ENCODE assay signal across 12 mouse cellular contexts in genomic region chr1:172590385-172590784, GRCm38 (mm10). TPM values are rescaled to one million over a fixed set of nuclear protein-coding genes. Genes with fewer than 3 reads are reported as not detected.
DNase-seq lines count a peak whose midpoint lies in the region; ATAC-seq and TF ChIP-seq lines count a peak whose summit lies in the region.
"Had no signal": no experiment of that assay in that cellular context is flagged by ENCODE, and none has a peak within 500 bp of the region (broad histone marks: within the 10 kb centered on the region; RNA-seq: fewer than 3 reads in every experiment).

Slamf8 (minus strand) TSS chr1:172590568.

- TF ChIP-seq CTCF in kidney, adult 2 months (conservative IDR thresholded peaks at IDR 0.05; ENCODE audit: insufficient read depth, insufficient read length, low read depth, low read length): no peak
- TF ChIP-seq CTCF in hindbrain, postnatal 0 days (IDR thresholded peaks at IDR 0.05; ENCODE audit: low read depth): no peak

- peak; percentile 46 for DNase-seq in kidney, adult 2 months
- peak; percentile 58 for DNase-seq in 3T3-L1 (ENCODE audit: low read depth, low spot score)
- peak; percentile 21 for DNase-seq in adipocyte (ENCODE audit: low spot score)
- DNase-seq in kidney, postnatal 14 days: peak; percentile 19
- no peak for DNase-seq in hindbrain, embryonic 11.5 days (ENCODE audit: low spot score)
- DNase-seq in hindbrain, postnatal 0 days (ENCODE audit: low spot score): no peak
- no peak for DNase-seq in liver, embryonic 11.5 days (ENCODE audit: low spot score)
- DNase-seq: cerebellum, adult 11-12 months had no signal

- ATAC-seq in kidney, embryonic 16.5 days (ENCODE audit: low FRiP score, low TSS enrichment): no peak
- ATAC-seq in hindbrain, embryonic 11.5 days (ENCODE audit: low FRiP score): no peak
- ATAC-seq in hindbrain, postnatal 0 days: no peak
- ATAC-seq in liver, embryonic 11.5 days (replicated peaks; ENCODE audit: low FRiP score): no peak
- ATAC-seq: Patski had no signal

- no peaks in the 10 kb centered on the region for H3K9me3 ChIP-seq in kidney, embryonic 16.5 days (ENCODE audit: low read length)
- no peaks in the 10 kb centered on the region for H3K9me3 ChIP-seq in hindbrain, embryonic 11.5 days (ENCODE audit: control insufficient read depth, low read length)
- no peaks in the 10 kb centered on the region for H3K9me3 ChIP-seq in hindbrain, postnatal 0 days (ENCODE audit: low read length)
- no peaks in the 10 kb centered on the region for H3K9me3 ChIP-seq in liver, embryonic 11.5 days (ENCODE audit: control insufficient read depth, low read length)
- H3K9me3 ChIP-seq: lung, embryonic 15.5 days had no signal

- H3K4me3 ChIP-seq in kidney, adult 2 months (ENCODE audit: insufficient read depth, low read depth, low read length): no peak within 1 kb of the TSS
- H3K4me3 ChIP-seq in kidney, embryonic 16.5 days (ENCODE audit: low read length): no peak within 1 kb of the TSS
- no peak within 1 kb of the TSS for H3K4me3 ChIP-seq in hindbrain, embryonic 11.5 days (ENCODE audit: low read depth, low read length)
- H3K4me3 ChIP-seq in hindbrain, postnatal 0 days (ENCODE audit: low read length): no peak within 1 kb of the TSS
- H3K4me3 ChIP-seq in liver, embryonic 11.5 days (ENCODE audit: low read depth, low read length): no peak within 1 kb of the TSS
- H3K4me3 ChIP-seq: lung, embryonic 15.5 days had no signal

- no peak within 1 kb of the TSS for H3K9ac ChIP-seq in kidney, embryonic 16.5 days (replicated peaks; ENCODE audit: low read length)
- no peak within 1 kb of the TSS for H3K9ac ChIP-seq in hindbrain, embryonic 11.5 days (ENCODE audit: low read depth, low read length)
- no peak within 1 kb of the TSS for H3K9ac ChIP-seq in hindbrain, postnatal 0 days (replicated peaks; ENCODE audit: low read length)
- H3K9ac ChIP-seq in liver, embryonic 11.5 days (ENCODE audit: low read depth, low read length): no peak within 1 kb of the TSS
- H3K9ac ChIP-seq: lung, embryonic 15.5 days had no signal

- no peaks in the 10 kb centered on the region for H3K27me3 ChIP-seq in kidney, adult 2 months (replicated peaks; ENCODE audit: control insufficient read depth, insufficient read depth, low read length)
- H3K27me3 ChIP-seq in kidney, embryonic 16.5 days (ENCODE audit: insufficient read depth, low read length): peaks cover 3% of the 10 kb centered on the region; the same call in 1 of the 2 replicates
- no peaks in the 10 kb centered on the region for H3K27me3 ChIP-seq in hindbrain, embryonic 11.5 days (ENCODE audit: control insufficient read depth, insufficient read depth, low read length)
- no peaks in the 10 kb centered on the region for H3K27me3 ChIP-seq in hindbrain, postnatal 0 days (ENCODE audit: insufficient read depth, low read length)
- H3K27me3 ChIP-seq in liver, embryonic 11.5 days (replicated peaks; ENCODE audit: control insufficient read depth, insufficient read depth, low read length): peaks cover 8% of the 10 kb centered on the region

- H3K4me1 ChIP-seq in kidney, adult 2 months (ENCODE audit: control insufficient read depth, insufficient read depth, low read length): no peaks in the 10 kb centered on the region
- 0 out of 2 replicates have a peak, but pooled peaks cover 5% of the 10 kb centered on the region for H3K4me1 ChIP-seq in kidney, embryonic 16.5 days (ENCODE audit: insufficient read depth, low read length)
- no peaks in the 10 kb centered on the region for H3K4me1 ChIP-seq in hindbrain, embryonic 11.5 days (replicated peaks; ENCODE audit: control insufficient read depth, insufficient read depth, low read length)
- peaks cover 6% of the 10 kb centered on the region for H3K4me1 ChIP-seq in hindbrain, postnatal 0 days (ENCODE audit: insufficient read depth, low read length)
- no peaks in the 10 kb centered on the region for H3K4me1 ChIP-seq in liver, embryonic 11.5 days (replicated peaks; ENCODE audit: control insufficient read depth, insufficient read depth, low read length)

- WGBS in kidney, adult 2 months: 61% methylated on average over 7 of the region's 7 CpGs
- 84% methylated on average over 7 of the region's 7 CpGs for WGBS in kidney, embryonic 16.5 days
- WGBS in hindbrain, embryonic 11.5 days: 87% methylated on average over 7 of the region's 7 CpGs
- 70% methylated on average over 7 of the region's 7 CpGs for WGBS in hindbrain, postnatal 0 days
- WGBS in liver, embryonic 11.5 days: 73% methylated on average over 7 of the region's 7 CpGs

- no peak within 1 kb of the TSS for H3K4me2 ChIP-seq in kidney, embryonic 16.5 days (replicated peaks; ENCODE audit: low read depth, low read length)
- H3K4me2 ChIP-seq in hindbrain, embryonic 11.5 days (replicated peaks; ENCODE audit: low read depth, low read length): no peak within 1 kb of the TSS
- no peak within 1 kb of the TSS for H3K4me2 ChIP-seq in hindbrain, postnatal 0 days (ENCODE audit: low read depth, low read length)
- H3K4me2 ChIP-seq in liver, embryonic 11.5 days: no peak within 1 kb of the TSS
- H3K4me2 ChIP-seq: lung, embryonic 15.5 days had no signal

- no peak within 1 kb of the TSS for H3K27ac ChIP-seq in kidney, adult 2 months (ENCODE audit: insufficient read depth, low read depth, low read length)
- H3K27ac ChIP-seq in kidney, embryonic 16.5 days (ENCODE audit: low read length): no peak within 1 kb of the TSS
- H3K27ac ChIP-seq in hindbrain, embryonic 11.5 days (ENCODE audit: low read depth, low read length): no peak within 1 kb of the TSS
- H3K27ac ChIP-seq in hindbrain, postnatal 0 days: no peak within 1 kb of the TSS
- H3K27ac ChIP-seq in liver, embryonic 11.5 days (ENCODE audit: low read depth, low read length): no peak within 1 kb of the TSS
- H3K27ac ChIP-seq: lung, embryonic 15.5 days had no signal

- no peak for TF ChIP-seq POLR2A in kidney, adult 2 months (IDR thresholded peaks at IDR 0.05; ENCODE audit: low read depth, low read length)

- no peaks in the 10 kb centered on the region for H3K36me3 ChIP-seq in kidney, adult 2 months (ENCODE audit: control insufficient read depth, insufficient read depth, low read length)
- no peaks in the 10 kb centered on the region for H3K36me3 ChIP-seq in kidney, embryonic 16.5 days (ENCODE audit: insufficient read depth, low read length)
- H3K36me3 ChIP-seq in hindbrain, embryonic 11.5 days (ENCODE audit: control insufficient read depth, insufficient read depth, low read length): no peaks in the 10 kb centered on the region
- no peaks in the 10 kb centered on the region for H3K36me3 ChIP-seq in hindbrain, postnatal 0 days (ENCODE audit: insufficient read depth, low read length)
- no peaks in the 10 kb centered on the region for H3K36me3 ChIP-seq in liver, embryonic 11.5 days (ENCODE audit: control insufficient read depth, insufficient read depth, low read length)
- H3K36me3 ChIP-seq: lung, embryonic 15.5 days had no signal

RNA-seq across cellular contexts. Expression of gene Slamf8, which starts in this region (rescaled TPM):
- 1.7 and 3.0 TPM in 2 replicates for polyA plus RNA-seq in kidney, adult 2 months (2012; rRNA removed)
- 0.12 TPM in 1 of 2 replicates, not detected in the other for polyA plus RNA-seq in kidney, embryonic 16.5 days (2015; fragmentation: Nextera tagmentation; extraction: Ambion mirVana)
- polyA plus RNA-seq in hindbrain, embryonic 11.5 days (2014; fragmentation: Nextera tagmentation; extraction: Ambion mirVana): not detected in 2 replicates
- 0.11 TPM in 1 of 2 replicates, not detected in the other for total RNA-seq in hindbrain, postnatal 0 days (2014; rRNA removed)
- 0.14 TPM in 1 of 2 replicates, not detected in the other for polyA plus RNA-seq in hindbrain, postnatal 0 days (2015; fragmentation: Nextera tagmentation; extraction: Ambion mirVana)
- polyA plus RNA-seq in liver, embryonic 11.5 days (2014; fragmentation: Nextera tagmentation; extraction: Ambion mirVana): not detected in 2 replicates
- total RNA-seq: layer of hippocampus, adult 18-20 months had no signal
- polyA plus RNA-seq: Patski had no signal

Comparison
In these comparisons a context has a peak if more than half of its experiments do, and no peak if none do; other contexts are left out.
1. DNase-seq: peak in kidney, adult 2 months (single experiment), 3T3-L1 (single experiment), adipocyte (single experiment) and kidney, postnatal 14 days (single experiment); none in hindbrain, embryonic 11.5 days (single experiment), hindbrain, postnatal 0 days (single experiment) and liver, embryonic 11.5 days (single experiment).